Mouse (Mus musculus): ENCODE data around the gene Gm21987. TPM values are rescaled to one million over a fixed set of nuclear protein-coding genes. Genes with fewer than 3 reads are reported as not detected.
A peak's percentile ranks its signal among the peaks of the same experiment; 100 is the strongest.
"Not testable (repeated sequence)": the region's sequence is repeated elsewhere in the genome, so short reads cannot be mapped to it uniquely, and the experiment has no call there.

The Gm21987 gene
- polyA plus RNA-seq, 1 experiment from 2014 or later, result not detected

GRCm38 (mm10) chr16:38326778-38327397, 20.0 kb upstream of the Gm21987 start:
- H3K4me3 ChIP-seq, result no peak overlapping the region
- no peaks in the 10 kb centered on the region for H3K27me3 ChIP-seq (ENCODE audit: low read depth, poor library complexity, severe bottlenecking)
- WGBS, result 87% methylated on average over 11 of the region's 11 CpGs
- H3K9me3 ChIP-seq (replicated peaks), result no peaks in the 10 kb centered on the region
- H3K27ac ChIP-seq (replicated peaks), result no peak overlapping the region
- H3K4me1 ChIP-seq, result no peaks in the 10 kb centered on the region
- DNase-seq (ENCODE audit: low spot score), result no peak
- 0 out of 2 replicates have a peak, but pooled peaks cover 2% of the 10 kb centered on the region for H3K36me3 ChIP-seq

DNA sequence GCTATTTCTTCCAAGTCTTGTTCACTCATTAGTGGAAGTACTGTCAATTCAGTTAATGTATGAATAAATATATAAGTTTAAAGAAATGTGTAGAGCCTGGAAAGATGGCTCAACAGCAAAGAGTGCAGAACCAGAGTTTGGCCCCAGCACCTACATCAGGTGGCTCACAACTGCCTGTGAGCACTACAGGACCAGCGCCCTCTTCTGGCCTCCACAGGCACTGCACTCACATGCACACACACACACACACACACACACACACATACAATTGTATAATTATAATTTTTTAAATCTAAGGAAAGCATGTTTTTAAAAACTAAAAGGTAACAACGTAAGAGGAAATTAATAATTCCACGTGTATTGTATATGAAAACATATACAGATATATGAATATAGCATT, 17.5 kb upstream of the Gm21987 start:
- Histone ChIP-seq H3K27ac (replicated peaks) (no peak overlapping the region), H3K27me3 (ENCODE audit: low read depth, poor library complexity, severe bottlenecking) (no peaks in the 10 kb centered on the region), H3K9me3 (replicated peaks) (no peaks in the 10 kb centered on the region), H3K36me3 (0 out of 2 replicates have a peak, but pooled peaks cover 2% of the 10 kb centered on the region), H3K4me1 (no peaks in the 10 kb centered on the region), H3K4me3 (no peak overlapping the region)
- no peak for DNase-seq (ENCODE audit: low spot score)
- WGBS, result 86% methylated on average over 3 of the region's 3 CpGs

DNA sequence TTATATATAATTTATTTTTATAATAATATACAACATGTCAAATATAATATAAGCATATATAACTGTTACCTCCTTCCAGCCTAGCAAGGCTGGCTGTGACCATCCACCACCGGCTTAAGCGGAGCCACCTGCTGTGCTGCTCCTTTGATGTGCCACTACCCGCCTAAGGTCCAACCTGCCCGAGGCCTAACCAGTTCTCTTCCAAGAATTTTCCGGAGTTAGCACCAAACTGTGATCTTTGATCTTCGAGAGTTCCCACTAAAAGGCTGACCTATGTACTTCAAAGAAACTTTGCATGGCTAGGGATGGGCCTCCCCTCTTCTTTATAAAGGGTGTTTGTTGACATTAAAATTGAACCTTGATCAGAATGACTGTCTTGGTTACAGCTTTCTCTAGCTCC, 12.4 kb upstream of the Gm21987 start:
- no peaks in the 10 kb centered on the region for H3K27me3 ChIP-seq (ENCODE audit: low read depth, poor library complexity, severe bottlenecking)
- H3K9me3 ChIP-seq (replicated peaks), result no peaks in the 10 kb centered on the region
- H3K27ac ChIP-seq (replicated peaks), result no peak overlapping the region
- no peaks in the 10 kb centered on the region for H3K36me3 ChIP-seq
- no peak for DNase-seq (ENCODE audit: low spot score)
- 47% methylated on average over 6 of the region's 6 CpGs for WGBS
- H3K4me1 ChIP-seq, result no peaks in the 10 kb centered on the region
- H3K4me3 ChIP-seq, result no peak overlapping the region

DNA sequence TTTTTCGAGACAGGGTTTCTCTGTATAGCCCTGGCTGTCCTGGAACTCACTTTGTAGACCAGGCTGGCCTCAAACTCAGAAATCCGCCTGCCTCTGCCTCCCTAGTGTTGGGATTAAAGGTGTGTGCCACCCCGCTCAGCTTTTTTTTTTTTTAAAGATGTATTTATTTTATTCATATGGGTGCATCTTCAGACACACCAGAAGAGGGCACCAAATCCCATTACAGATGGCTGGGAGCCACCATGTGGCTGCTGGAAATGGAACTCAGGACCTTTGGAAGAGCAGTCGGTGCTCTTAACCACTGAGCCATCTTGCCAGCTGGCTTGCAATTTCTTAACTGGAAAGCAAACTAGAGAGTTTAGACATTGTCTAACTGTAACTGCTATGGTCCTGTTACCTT, 8.8 kb upstream of the Gm21987 start:
- not testable (repeated sequence) for H3K36me3 ChIP-seq; H3K27me3 ChIP-seq (ENCODE audit: low read depth, poor library complexity, severe bottlenecking); H3K9me3 ChIP-seq (replicated peaks); H3K27ac ChIP-seq (replicated peaks); DNase-seq (ENCODE audit: low spot score); H3K4me3 ChIP-seq
- H3K4me1 ChIP-seq, result peaks cover 14% of the 10 kb centered on the region
- WGBS, result 85% methylated on average over 4 of the region's 4 CpGs

GRCm38 (mm10) chr16:38341396-38342324, 5.2 kb upstream of the Gm21987 start, which contains the start of gene Maats1:
TSS of gene Maats1 (minus strand) at chr16:38342143.
- DNase-seq (ENCODE audit: low spot score), result peak; percentile 90
- peak within 1 kb of the TSS; percentile 84 for H3K27ac ChIP-seq (replicated peaks)

GRCm38 (mm10) chr16:38344941-38345725, 1.7 kb upstream of the Gm21987 start:
- DNase-seq (ENCODE audit: low spot score), result peak; percentile 18
- 85% methylated on average over 3 of the region's 3 CpGs for WGBS
- H3K27ac ChIP-seq (replicated peaks), result no peak overlapping the region
- no peaks in the 10 kb centered on the region for H3K27me3 ChIP-seq (ENCODE audit: low read depth, poor library complexity, severe bottlenecking)
- peaks cover 12% of the 10 kb centered on the region for H3K36me3 ChIP-seq
- H3K9me3 ChIP-seq (replicated peaks), result no peaks in the 10 kb centered on the region
- no peak overlapping the region for H3K4me3 ChIP-seq
- peaks cover 26% of the 10 kb centered on the region for H3K4me1 ChIP-seq

More at GRCm38 (mm10) chr16:38341396-38342324, 5.2 kb upstream of the Gm21987 start, which contains the start of gene Maats1:
- Histone ChIP-seq H3K4me3 (peak within 1 kb of the TSS; percentile 55), H3K36me3 (no peaks in the 10 kb centered on the region), H3K9me3 (replicated peaks) (no peaks in the 10 kb centered on the region), H3K27me3 (ENCODE audit: low read depth, poor library complexity, severe bottlenecking) (no peaks in the 10 kb centered on the region), H3K4me1 (peaks cover 14% of the 10 kb centered on the region)
- WGBS, result 9% methylated on average over 30 of the region's 30 CpGs

GRCm38 (mm10) chr16:38347588-38347987, 748 bp downstream of the Gm21987 start:
- Histone ChIP-seq H3K36me3 (peaks cover 36% of the 10 kb centered on the region), H3K9me3 (replicated peaks) (no peaks in the 10 kb centered on the region), H3K4me3 (peak overlapping the region; percentile 74), H3K27me3 (ENCODE audit: low read depth, poor library complexity, severe bottlenecking) (no peaks in the 10 kb centered on the region), H3K4me1 (peaks cover 12% of the 10 kb centered on the region), H3K27ac (replicated peaks) (peak overlapping the region; percentile 90; the same call in 1 of the 2 replicates)
- 58% methylated on average over 6 of the region's 6 CpGs for WGBS
- DNase-seq (ENCODE audit: low spot score), result no peak

- Histone ChIP-seq H3K27me3 (ENCODE audit: low read depth, poor library complexity, severe bottlenecking) (no peaks in the 10 kb centered on the region), H3K27ac (replicated peaks) (no peak overlapping the region), H3K36me3 (peaks cover 36% of the 10 kb centered on the region), H3K4me3 (peak overlapping the region; percentile 74), H3K4me1 (peaks cover 12% of the 10 kb centered on the region), H3K9me3 (replicated peaks) (no peaks in the 10 kb centered on the region)
- WGBS, result 90% methylated on average over 9 of the region's 9 CpGs
- DNase-seq (ENCODE audit: low spot score), result no peak
Observed at GRCm38 (mm10) chr16:38348217-38348761, 1.4 kb downstream of the Gm21987 start.

DNA sequence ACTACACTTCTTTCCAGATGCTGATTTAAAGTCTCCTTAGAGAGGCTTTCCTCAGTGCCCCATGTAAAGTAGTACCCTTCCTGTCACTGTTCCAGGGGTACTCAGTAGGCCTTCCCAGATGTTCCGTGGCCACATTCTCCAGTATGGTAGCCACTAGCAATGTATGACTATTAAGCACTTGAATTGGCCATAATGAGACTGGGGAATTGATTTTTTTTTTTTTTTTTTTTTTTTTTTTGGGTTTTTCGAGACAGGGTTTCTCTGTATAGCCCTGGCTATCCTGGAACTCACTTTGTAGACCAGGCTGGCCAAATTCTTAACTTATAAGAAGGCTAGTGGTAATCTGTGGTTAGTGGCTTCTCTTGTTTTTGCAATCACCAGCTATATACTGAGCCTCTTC, 3.0 kb downstream of the Gm21987 start:
- peaks cover 12% of the 10 kb centered on the region for H3K4me1 ChIP-seq
- H3K36me3 ChIP-seq, result peaks cover 41% of the 10 kb centered on the region
- H3K9me3 ChIP-seq (replicated peaks), result no peaks in the 10 kb centered on the region
- no peaks in the 10 kb centered on the region for H3K27me3 ChIP-seq (ENCODE audit: low read depth, poor library complexity, severe bottlenecking)
- H3K4me3 ChIP-seq, result no peak overlapping the region
- 87% methylated on average over 2 of the region's 2 CpGs for WGBS
- no peak for DNase-seq (ENCODE audit: low spot score)
- no peak overlapping the region for H3K27ac ChIP-seq (replicated peaks)

DNA sequence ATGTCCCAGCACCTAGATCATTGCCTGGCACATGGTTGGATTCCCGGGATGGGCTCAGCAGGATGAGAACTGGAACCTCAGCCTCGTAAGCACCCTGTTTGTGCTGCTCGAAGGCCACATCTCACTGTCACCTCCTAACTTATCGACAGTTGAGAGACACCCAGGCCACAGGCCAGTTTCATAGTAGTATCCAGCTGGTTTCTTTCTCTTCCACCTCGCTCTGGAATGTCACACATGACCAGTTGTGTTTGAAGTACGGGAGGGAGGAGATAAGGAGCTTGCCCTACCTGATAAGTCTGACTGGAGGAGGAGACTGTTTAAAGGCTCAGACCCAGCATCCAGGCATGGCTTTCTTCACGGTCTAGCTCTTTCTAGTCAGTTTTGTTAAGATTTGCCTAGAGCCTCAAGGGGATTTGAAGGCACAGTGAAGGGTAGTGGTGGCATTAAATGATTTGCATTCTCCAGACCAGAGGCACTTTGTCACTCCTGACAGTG, 3.6 kb downstream of the Gm21987 start:
- Histone ChIP-seq H3K9me3 (replicated peaks) (no peaks in the 10 kb centered on the region), H3K27me3 (ENCODE audit: low read depth, poor library complexity, severe bottlenecking) (no peaks in the 10 kb centered on the region), H3K4me3 (no peak overlapping the region), H3K4me1 (peaks cover 12% of the 10 kb centered on the region), H3K36me3 (peaks cover 41% of the 10 kb centered on the region), H3K27ac (replicated peaks) (no peak overlapping the region)
- WGBS, result 85% methylated on average over 7 of the region's 7 CpGs
- DNase-seq (ENCODE audit: low spot score), result no peak

DNA sequence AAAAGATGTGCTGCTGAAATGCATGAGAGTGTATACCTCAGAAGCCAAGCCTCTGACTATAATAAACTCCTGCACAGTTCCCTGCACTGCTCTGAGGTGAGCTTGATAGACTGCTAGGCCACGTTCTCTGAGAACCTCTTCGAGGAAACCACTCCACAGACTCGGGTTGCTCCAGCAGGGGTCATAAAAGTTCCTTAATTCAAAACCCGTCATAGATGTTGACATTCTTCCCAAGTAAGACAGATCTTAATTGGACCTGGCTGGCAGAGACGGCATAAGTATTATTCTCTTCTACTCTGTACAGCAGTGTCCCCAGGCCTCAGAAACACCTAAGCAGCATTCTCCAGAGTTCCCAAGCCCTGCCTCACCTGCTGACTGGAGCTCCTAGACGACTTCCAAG, 4.1 kb downstream of the Gm21987 start:
- Histone ChIP-seq H3K27me3 (ENCODE audit: low read depth, poor library complexity, severe bottlenecking) (no peaks in the 10 kb centered on the region), H3K9me3 (replicated peaks) (no peaks in the 10 kb centered on the region), H3K36me3 (peaks cover 41% of the 10 kb centered on the region), H3K27ac (replicated peaks) (no peak overlapping the region), H3K4me3 (no peak overlapping the region), H3K4me1 (peaks cover 12% of the 10 kb centered on the region)
- WGBS, result 89% methylated on average over 6 of the region's 6 CpGs
- no peak for DNase-seq (ENCODE audit: low spot score)

DNA sequence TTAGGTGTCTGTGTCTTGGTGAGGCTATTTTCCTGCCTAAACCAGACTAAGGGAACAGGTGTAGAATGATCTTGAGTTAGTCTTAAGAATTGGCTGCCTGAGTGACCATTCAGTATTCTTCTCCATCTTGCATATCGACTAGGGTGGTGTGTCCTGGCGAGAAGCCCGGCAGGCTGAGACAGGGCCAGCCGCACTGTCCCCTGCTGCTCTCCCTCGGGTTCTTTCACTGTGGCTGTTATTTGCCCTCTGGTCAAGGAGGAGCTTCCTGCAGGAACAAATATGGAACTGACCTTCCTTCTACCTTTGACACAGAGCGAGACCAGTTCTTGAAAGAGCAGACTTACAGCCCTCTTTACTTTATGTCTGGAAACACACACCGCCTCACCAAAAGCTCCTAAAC, 5.2 kb downstream of the Gm21987 start:
- peaks cover 43% of the 10 kb centered on the region for H3K36me3 ChIP-seq
- no peaks in the 10 kb centered on the region for H3K9me3 ChIP-seq (replicated peaks)
- no peak for DNase-seq (ENCODE audit: low spot score)
- H3K4me3 ChIP-seq, result no peak overlapping the region
- peaks cover 12% of the 10 kb centered on the region for H3K4me1 ChIP-seq
- H3K27ac ChIP-seq (replicated peaks), result no peak overlapping the region
- WGBS, result 88% methylated on average over 7 of the region's 7 CpGs
- H3K27me3 ChIP-seq (ENCODE audit: low read depth, poor library complexity, severe bottlenecking), result no peaks in the 10 kb centered on the region

All from midbrain, embryonic 10.5 days (tissue).